Mouse (Mus musculus): ENCODE results near the gene Stk17b.

Stk17b gene

DNA sequence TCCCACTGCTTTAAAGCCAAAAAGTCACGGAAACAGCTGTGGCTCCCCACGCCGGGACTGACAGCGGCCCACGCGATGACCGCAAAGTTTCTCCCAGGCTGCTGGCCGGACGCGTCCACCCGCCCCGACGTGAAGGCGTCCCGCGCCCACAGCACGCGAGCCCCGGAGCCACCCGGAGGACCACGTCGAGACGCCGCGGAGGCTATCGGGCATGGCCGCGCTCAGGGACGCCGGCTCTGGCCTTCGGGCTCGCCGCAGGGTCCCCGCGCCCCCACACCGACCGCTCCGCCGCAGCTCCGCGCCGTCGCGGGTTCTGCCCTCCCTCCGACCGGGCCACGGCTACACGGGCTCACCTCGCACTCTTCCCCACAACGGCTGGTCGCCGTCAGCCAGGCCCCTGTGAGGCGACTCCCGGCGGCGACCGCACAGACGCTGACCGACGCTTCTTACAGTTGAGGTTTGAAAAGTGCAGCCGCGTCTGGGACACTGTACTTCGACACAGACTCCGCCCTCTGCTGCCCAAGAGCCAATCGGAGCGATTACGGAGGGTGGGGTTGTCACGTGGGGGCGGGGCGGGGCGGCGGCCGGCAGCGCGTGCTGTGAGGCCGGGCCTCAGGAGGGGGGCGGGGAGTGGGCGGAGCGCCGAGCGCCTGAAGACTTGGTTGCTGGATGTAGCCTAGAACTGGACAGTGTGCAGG lies at the start of gene Stk17b:
TSS of gene Stk17b (minus strand) at position 504 of the 698 bp plus-strand sequence.
- peak; percentile 91 to 93 for DNase-seq

DNA sequence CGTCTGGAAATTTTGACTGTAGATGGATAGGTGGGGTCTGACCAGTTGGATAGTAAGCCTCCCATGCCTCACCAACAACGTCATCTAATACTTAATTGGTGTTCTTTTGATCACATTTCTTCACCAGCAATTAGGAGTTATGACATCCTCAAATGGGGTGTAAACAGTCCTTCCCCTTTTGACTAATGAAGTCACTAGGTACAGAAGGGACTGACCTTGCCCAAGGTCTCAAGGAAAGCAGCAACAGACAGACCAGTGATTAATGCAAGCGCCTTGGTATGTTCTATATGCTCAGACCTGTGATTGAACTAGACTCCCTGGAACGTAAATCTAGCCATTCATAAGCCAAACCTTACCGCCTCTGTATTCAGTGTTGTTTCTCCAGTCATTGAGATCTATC lies 45.3 kb upstream of the Stk17b start:
- no peak for DNase-seq

DNA sequence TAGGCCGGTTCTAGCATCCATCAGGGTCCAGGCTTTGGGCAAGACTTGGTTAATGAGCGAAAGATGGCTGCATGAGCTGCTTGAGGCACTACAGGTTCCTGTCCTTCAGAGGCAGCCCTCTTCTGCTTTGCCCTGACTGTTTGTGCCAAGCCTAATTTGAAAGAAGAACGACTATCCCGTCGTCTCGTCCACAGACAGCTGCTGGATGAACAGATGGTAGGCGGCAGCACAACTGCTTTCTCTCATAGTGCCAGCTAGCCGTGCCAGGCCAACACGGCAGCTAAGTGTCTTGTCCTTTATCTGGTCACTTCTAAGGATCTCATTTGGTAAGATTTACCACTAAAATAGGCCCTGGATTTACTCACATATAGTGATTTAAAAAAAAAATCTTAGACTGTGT lies 44.1 kb upstream of the Stk17b start:
- no peak for DNase-seq

DNA sequence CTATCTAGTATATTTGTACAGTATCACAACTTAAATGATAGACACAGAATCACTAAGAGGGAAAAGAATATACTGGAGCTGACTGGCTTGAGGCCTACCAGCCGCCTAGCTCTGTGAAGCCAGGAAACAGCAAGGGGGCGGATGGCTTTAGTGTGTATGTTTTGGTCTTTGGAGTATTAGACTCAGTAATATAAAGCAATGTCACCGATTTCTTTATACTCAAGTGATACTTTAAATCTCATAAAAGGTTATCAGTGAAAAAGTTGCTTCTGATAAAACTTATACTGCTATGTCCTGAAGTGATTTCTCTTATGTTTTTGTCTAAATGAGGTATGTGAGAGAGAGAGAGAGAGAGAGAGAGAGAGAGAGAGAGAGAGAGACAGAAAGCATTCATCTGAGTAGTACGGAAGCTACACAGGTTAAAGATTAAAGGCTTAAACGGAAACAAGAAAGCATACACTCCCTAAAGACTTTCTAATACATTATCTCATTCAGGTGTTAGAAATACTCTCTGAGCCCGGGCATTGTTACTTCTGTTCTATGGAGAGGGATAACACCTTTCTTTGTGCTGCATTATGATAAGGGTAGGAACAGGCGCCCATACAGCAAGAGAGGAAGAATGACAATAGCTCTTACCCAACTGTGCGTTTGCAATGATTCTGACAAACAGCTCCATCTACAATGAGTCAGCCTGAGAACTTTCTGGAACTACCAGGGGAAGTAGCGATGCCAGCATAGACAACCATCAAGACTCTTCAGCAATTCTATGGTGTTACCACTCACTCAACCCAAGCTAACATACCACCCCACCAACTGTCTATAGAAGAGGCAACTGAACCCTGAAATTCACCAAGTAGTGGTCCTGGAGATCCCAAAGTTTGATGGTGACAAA lies 39.7 kb upstream of the Stk17b start:
- DNase-seq = no peak

DNA sequence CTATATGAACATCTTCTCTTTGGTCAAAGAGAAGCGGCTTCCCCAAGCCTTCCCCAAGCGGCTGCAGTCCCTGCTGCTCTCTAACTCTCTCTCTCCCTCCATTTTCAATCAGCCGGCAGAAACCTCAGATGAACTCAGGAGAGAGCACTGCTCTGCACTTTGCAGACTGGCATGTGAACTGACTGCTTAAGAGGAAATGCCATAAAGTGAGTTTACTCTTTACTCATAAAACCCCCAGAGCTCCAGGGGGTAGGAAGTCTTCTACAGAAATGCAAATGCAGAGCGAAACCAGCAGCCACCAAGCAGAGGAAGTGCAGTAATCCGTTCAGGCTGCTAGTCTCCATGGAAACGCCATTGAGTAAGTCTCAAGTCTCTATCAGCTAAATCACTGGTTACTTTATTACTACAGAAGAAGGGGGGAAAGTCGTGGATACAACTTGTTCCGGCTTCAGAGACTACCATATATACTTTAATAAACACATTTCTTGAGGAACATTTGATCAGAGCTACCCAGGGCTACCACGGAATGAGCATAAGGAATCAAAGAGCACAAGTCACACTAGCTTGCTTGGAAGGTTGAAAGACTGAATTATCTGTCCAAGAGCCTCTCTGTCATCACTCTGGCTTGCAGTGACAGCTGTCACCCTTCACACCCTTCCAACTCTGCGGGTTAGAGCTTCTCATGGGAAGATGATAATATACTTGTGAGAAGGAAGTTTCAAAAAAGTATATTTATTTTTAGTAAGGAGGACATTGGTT lies 38.8 kb upstream of the Stk17b start:
- peak; percentile 31 to 63 for DNase-seq

DNA sequence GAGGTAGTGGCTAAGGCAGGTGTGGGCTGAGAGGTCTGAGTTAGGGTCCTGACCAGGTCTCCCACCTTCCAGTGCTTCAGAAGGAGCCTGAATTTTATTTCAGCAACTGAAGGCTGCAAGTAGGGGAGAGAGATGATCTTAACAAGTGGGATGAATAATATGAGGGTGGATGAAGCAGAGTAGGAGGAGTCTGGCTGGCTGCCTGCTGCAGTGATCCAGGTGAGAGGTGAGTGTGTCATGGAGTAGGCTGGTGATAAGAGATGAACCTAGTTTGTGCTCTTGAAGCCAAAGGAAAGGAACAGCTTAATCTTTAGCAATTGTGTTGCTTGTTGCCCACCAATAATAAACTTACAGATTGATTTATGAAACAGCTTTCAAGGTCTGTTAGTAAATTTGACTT lies 37.0 kb upstream of the Stk17b start:
- no peak for DNase-seq

DNA sequence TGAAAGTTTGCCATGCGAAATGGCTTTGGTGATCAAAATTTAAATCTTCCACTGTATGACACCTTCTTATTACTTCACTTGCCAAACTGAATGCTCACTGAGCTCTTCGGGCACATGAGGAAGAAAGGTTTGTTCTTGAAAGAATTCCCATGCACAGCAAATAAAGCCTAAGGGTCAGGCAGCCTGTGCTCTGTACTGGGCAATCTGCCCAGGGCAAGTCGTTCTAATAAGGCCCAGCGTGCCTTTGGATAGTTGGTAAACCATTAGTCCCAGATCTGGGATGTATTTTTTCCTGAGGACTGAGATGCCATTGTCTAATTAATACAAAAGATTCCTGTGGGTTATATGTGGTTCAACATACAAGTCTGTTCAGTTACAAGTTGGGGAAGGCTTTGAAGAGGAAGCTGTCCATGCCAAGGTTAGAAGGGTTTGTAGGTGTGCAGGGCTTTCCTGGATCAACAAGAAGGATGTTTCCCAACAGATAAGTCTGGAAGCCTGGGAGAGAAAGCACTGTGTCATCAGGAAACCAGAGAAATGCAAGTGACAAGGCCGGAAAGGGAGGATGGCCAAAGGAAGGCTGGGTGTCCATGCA lies 35.1 kb upstream of the Stk17b start:
- peak in 1 of 2 experiments; percentile 32 for DNase-seq

DNA sequence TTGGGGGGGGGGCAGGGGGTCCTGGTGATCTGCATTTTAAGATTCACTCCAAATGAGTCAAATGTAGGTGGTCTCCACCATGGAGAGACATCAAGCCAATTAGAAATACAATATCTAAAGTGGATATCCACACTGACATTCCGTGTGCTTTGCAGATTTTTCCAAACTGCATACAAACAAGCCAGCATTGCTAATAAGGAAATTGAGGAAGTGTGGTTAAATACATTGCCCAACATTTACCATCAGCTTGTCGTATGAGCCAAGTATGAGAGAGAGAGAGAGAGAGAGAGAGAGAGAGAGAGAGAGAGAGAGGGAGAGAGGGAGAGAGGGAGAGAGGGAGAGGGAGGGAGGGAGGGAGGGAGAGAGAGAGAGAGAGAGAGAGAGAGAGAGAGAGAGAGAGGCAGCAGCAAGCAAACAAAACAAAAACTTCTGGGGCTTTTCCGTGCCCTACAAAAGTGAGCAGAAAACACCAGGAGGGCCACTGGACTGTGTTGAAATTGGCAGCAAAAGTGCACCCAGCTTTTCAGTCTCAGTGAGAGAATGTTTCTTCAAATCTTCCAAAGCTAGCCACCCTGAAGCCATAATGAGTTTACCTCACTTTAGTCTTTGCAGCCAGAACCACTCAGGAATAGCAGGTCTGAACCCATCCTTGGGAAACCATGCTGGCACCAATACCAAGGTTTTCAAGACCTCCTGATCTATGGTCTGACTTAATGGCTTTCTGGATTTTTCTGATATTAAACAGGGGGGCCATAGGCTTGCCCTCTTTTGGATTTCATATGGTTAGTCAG lies 33.2 kb upstream of the Stk17b start:
- DNase-seq = no peak

DNA sequence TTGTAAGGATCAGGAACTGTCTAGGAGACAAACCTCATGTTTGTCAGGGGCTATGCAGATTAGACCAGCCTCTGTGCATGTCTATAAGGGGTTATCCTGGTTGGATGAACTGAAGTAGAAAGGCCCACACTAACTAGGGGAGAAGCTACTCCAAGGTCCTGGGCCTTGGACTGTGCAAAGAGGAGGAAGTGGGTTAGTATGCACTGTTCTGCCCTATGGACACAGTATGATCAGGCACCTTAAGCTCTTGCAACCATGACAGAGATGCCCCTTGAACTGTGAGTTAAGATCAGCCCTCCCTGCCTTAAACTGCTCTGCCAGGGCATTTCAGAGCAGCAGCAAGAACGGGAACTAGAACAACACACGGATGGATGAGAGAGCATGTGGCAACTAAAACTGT lies 31.3 kb upstream of the Stk17b start:
- no peak for DNase-seq

DNA sequence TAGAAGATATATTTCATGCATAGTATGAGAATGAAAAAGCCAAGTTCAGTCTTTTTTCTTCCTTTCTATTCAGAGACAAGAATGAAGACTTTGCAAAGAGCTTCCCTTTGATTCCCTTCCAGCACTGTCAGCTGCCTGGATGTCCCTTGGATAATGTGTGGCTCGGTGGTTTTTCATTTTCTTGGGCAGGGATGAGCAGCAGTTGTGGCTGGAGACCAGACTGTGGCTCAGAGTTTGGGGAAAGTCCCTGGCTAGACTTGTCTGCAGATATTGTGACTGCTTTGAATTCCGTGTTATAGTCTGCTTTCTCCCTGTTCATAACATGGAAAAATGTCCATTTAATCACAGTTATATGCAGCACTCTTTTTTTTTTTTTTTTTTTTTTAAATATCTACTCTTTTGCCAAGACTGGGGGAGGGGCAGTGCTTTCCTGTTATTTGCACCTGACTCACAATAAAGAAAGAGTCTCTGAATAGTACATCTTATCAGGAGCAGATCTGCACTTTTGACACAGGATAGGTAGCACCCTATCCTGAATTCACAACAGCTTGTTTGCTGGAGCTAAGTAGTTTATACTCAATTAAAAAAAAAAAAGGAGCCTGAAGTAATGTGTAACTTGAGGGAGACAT lies 29.2 kb upstream of the Stk17b start:
- DNase-seq = no peak

DNA sequence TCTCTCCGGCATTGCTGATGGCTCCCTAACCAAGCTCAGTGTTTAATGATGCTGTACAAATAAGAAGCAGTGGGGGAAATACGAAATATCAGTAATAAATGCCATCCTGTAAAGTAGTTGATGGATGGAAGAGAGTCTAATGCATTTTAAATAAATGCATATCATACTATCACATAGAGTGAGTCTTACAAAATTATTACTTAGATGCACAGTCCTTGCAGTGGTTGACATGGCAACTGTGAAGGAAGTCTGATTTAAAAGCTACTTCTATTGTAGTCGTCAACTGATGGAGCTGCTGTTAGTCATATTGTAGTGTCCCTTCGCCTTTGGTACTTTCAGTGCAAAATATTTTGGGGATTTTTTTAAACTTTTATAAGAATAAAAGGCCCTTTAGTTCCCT lies 26.9 kb upstream of the Stk17b start:
- no peak for DNase-seq

DNA sequence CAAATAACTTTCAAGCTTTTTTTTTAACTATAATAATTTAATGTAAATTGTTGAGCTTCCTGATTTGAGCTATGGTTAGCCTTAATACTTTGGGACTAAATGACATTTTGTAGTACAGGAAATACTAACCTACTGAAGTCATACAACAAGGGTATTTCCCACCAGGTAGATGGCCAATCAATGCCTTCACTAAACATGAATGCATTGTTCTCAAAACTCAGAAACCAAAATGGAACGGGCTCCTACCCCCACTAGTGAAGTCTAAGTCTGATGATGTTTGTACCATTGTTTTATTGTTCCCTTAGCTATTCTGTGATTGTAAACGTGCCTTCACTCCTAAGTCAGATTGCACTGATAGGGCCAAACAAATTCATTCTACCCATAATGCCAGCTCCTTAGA lies 23.2 kb upstream of the Stk17b start:
- no peak for DNase-seq

DNA sequence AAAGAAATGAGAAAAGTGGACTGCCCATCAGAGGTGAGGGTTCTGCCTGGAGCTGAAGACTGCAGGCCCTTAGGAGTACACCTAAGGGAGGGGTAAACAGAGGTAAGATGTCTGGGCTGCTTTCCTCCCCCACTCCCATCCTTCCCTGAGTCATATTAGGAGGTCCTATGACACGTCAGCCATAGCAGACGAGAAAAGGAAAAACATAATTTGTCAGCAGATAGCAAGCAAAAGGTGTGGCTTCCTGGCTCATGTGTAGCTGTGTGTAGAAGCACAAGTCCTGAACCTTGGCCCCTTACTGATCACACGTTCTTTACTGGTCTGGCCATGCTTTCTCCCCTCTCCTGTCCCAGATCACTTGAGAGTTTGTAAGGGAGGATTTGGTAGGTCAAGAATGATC lies 12.8 kb upstream of the Stk17b start:
- no peak for DNase-seq

DNA sequence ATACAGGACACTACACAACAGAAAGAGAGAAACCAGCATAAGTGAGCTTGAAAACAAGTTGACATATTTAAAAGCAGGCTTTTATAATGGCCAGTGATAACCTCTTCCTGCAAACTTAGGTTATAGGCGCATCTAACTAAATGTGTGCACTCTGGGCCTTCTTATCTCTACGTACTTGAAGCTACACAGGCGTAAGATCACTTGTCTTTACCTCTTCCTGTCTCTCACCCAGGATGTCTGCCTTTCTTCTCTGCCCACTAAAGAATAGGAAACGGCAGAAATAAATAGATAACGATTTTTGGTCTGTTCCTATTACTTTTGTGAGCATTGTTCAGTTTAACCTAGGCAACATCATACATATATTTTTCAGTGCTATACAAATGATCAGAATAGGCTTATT lies 12.1 kb upstream of the Stk17b start:
- DNase-seq = no peak

DNA sequence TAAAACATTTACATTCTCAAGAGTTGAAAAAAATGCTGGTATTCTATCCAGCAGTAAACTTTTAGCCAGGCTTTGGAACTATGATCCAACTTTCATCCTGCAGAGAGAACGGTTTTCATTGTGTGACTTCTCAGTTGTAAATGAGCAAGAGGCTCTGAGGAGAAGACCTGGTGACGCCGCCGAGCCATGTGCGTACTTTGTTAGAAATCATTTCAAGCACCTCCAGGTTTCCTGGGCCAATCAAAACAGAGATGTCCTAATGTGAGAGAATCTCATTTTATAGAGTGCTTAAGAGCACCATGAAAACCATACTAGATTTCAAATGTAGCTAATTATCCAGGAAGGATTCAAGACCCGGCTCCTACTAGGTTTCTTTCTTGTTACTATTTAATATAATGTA lies 11.2 kb upstream of the Stk17b start:
- DNase-seq = no peak

DNA sequence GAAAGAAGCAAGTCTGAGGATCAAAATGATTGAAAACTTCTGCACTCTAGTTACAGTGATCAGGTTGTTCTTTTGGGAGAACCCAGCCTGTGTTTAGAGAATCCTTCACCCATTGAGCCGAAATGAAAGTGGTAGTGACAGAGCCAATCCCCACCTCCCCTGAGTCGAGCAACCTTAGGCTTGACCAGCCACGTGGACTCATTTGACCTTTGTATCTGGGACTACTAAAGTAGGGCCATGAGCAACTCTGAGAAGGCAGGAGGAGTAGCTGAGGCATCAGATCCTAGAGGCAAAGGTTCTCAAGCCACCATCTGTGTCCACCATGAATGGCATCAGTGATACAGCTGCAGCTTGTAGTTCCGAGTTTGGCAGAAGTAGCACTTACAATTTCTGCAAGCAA lies 10.6 kb upstream of the Stk17b start:
- no peak for DNase-seq

DNA sequence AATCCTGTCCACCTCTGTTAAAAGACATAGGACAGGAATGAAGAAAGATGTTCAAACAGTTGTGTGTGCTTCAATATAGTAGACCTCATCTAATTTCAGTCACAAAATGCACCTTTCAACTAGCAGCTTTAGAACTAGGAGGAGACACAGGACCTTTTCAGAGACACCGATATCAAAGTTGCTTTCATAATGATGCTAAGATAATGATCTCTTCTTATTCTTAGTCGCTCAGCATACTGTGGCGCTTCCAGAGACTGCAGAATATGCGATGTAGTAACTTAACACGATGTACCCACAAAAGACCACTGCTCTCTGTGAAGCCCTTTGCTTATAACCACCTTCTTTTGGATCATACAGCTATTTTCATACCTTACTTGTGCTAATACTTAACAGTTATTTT lies 10.1 kb upstream of the Stk17b start:
- DNase-seq = no peak

DNA sequence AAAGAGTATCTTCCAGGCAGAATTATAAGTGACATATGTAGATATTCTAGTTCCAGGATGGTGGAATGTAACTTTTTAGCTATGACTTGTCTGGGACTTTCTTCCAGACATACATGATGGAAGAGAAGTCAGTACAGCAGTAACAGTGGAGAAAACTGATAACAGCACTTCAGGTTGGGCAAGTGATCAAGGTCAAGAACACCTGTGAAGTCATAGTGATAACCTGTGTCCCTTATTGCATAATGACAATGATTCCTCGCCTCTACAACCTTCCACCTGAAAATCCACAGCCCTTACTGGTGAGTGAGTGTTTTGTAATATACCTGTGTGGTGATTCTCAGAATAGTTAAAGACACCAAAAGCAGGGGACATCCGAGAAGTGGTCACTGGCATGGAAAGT lies 9.3 kb upstream of the Stk17b start:
- no peak for DNase-seq

DNA sequence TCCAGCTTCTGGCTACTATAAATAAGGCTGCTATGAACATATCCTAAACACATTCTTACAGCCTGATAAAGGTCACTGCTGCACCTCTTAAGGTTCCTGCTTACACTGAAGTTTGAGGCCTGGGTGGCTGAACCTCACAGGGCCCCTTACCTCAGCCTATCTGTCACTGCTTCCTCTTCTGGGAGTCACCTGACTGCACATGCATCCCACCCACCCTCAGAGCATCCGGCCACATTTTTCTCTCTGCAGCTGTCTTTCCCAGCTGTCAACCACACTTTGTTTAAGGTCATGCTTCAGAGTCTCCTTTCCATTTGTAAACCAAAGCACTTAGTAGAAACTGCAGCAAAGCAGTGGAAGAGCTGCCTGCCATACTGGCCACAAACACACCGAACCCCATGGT lies 6.3 kb upstream of the Stk17b start:
- no peak for DNase-seq

DNA sequence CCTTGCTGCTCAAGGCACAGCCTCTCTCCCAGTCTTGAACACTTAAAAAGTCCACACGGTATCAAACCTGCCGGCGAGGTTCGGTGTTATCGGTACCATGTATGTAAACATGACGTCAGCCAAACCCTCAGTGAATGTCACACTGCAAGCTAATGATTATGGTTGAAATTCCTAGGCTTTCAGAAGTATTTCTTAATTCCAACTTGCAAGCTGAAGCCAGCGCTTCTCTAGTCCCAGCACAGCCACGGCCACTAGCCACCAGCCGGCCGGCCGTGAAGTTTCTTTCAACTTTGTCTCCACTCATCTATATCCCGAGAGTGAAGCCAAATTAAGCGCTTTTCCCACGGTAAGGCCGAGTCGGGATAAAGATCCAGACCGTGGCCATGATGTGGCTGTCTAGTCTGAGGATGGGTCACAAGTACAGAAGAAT lies 718 bp downstream of the Stk17b start:
- peak; percentile 7 to 33 for DNase-seq

DNA sequence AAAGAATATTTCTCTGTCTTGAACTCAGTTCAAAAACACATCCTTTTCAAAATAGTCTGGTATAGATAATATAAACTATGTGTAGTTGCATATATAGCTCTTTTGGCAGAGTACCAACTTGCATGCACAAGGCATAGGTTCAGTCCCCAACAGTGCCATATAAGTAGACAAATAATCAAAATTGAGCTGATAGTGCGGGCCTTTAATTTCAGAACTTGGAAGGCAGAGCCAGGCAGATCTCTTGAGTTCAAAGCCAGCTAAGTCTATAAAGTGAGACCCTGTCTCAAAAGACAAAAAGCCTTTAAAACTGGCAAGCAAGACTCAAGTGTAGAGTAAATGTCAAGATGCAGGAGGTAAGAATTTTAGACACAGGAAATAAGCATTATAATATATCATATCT lies 2.1 kb downstream of the Stk17b start:
- DNase-seq = no peak

DNA sequence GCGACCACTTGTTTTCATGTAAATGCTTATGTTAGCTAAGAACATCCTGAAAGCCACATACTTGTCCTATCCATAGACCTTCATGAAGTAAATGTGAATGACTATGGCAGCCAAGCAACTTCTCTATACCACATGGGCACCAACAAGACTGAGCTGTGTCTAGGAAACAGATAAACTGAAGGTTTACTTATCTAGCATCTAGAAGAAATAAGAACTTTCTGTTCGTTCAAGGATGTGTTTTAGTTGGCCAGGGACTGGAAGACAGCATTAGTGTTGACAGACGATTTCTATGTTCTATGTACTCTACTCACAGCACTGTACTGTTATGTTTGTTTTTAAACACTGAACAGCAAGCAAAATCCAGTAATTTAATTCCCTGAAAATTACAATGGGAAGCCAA lies 2.9 kb downstream of the Stk17b start:
- no peak for DNase-seq
